Mouse (Mus musculus) B cell, adult 67 days (primary cell): ENCODE results near the gene Gm9803. TPM values are rescaled to one million over a fixed set of nuclear protein-coding genes. Genes with fewer than 3 reads are reported as not detected.

Experiments used
- total RNA-seq, 2 experiments: library from RNA; stranded (reverse); gene quantifications; 4 replicates each; pipeline ENCODE4 v1.2.4; 2023

Gene Gm9803
- 1 to 10 TPM in 1 of 2 experiments, not detected in 1; 4.7 TPM for total RNA-seq

DNA sequence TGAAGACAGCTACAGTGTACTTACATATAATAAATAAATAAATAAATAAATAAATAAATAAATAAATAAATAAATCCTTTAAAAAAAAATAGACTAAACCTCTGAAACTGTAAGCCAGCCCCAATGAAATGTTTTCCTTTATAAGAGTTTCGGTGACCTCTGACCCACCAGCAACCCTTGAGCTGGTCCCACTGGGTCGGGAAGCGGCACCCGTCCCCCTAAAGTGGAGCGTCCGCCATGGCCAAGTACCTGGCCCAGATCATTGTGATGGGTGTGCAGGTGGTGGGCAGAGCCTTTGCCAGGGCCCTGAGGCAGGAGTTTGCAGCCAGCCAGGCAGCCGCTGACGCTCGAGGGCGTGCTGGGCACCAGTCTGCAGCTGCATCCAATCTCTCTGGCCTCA, at the start of gene Gm9803:
TSS of gene Gm9803 (plus strand) at position 154 of the 400 bp plus-strand sequence.

DNA sequence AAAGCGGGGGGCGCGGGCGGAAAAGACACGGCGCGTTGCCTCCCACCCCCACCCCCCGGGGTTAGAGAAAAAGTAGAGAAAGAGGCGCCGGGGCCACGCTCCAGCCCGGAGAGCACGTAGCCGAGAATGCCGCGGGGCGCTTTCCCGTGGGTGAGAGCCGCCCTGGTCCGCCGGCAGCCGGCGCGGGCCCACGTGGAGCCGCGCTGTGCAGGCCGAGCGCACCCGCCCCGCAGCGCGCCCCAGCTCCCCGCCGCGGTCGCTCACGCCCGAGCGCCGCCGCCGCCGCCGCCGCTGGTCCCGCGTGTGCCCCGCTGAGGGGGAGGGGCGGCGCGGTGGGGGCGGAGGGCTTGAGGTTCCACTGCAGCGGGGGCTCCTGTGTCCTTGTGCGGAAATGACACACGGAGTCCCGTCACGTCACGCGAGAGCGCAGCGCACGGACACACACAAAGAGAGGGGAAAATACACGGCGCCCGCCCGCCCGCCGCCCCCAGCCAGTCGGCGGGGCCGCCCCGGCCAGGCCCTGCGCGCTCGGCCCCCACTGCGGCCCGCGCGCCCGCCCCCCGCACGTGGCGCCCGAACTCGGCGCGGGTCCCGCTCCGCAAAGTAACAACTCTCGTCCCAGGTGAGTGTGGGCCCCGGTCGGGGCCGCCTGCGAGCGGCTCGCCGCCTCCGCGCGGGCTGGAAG, 45.0 kb upstream of the Gm9803 start, which contains the start of gene Bend3:
TSS of gene Bend3 (plus strand) at position 81 of the 685 bp plus-strand sequence.

DNA sequence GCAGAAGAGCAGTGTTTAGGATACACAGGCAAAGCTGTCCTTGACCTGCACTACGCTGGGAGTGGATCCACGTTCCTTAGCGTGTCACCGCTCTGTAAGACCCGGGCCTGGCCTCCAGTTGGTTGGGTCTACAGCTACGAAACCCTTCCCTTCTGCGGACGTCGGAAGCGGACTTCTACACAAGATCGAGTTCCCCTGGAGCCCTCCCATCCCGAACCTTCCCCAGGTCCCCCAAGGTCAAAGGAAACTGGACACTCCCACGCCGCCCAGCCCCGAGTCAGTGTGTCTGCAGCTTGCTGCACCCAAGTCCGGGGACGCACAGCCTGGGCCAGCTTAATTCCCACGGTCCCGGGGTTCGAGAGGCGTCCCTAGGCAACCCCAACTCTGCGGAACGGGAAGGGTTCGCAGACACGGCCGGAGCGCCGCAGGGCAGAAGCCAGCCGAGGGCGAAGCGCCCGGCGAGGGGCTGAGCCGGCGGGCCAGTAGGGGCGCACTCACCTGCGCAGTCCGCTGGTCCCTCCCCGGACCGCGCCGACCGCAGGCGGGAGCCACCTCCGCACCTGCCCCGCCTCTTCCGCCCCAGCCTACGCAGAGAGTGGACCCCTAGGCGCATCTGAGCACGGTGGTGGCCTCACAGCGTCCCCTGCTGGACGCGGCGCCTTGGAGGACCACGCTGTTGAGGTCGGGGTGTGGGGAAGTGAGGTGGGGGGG, 16.7 kb downstream of the Gm9803 start, which contains the start of gene 1700021F05Rik:
TSS of gene 1700021F05Rik (minus strand) at position 553 of the 711 bp plus-strand sequence.

Other genes with a start within 250 kb of the Gm9803 start
- 10 to 100 TPM in 1 of 2 experiments, 1 to 10 TPM in 1; 8.3 to 12.3 TPM for gene Bend3, start 45.3 kb upstream of the Gm9803 start, total RNA-seq
- 10 to 100 TPM; 11.8 to 16.9 TPM for gene 1700021F05Rik, start 16.9 kb downstream of the Gm9803 start, total RNA-seq
- 100 to 1,000 TPM; 659 to 682 TPM for gene Cd24a, start 54.2 kb downstream of the Gm9803 start, total RNA-seq